Mouse (Mus musculus) forebrain, embryonic 12.5 days (tissue): ENCODE measurements around the gene Rbm42. TPM values are rescaled to one million over a fixed set of nuclear protein-coding genes. Genes with fewer than 3 reads are reported as not detected.

ENCODE experiments used
- ATAC-seq: fragments of 200-750 bp; cut with Nextera tagmentation; 2 replicates; pipeline ENCODE4 v1.8.0; 2017; ENCODE audit warnings: moderate TSS enrichment; ENCODE audit not compliant: low FRiP score
- H3K27ac ChIP-seq: fragments of 300-500 bp; sonication (generic); 2 replicates; pipeline ENCODE4 v1.5.1; 2016; ENCODE audit warnings: mild to moderate bottlenecking
- H3K27me3 ChIP-seq: fragments of 300-500 bp; sonication (generic); 2 replicates; pipeline ENCODE4 v1.6.1; 2016; ENCODE audit warnings: mild to moderate bottlenecking
- H3K36me3 ChIP-seq: fragments of 300-500 bp; sonication (generic); replicated peaks from 2 replicates; pipeline ENCODE4 v1.6.1; 2016; ENCODE audit warnings: mild to moderate bottlenecking
- H3K4me1 ChIP-seq: fragments of 300-500 bp; sonication (generic); 2 replicates; pipeline ENCODE4 v1.6.1; 2016
- H3K4me2 ChIP-seq: fragments of 300-500 bp; sonication (generic); 2 replicates; pipeline ENCODE4 v1.6.1; 2016; ENCODE audit warnings: mild to moderate bottlenecking, moderate library complexity
- H3K4me3 ChIP-seq: fragments of 300-500 bp; sonication (generic); replicated peaks from 2 replicates; pipeline ENCODE4 v1.5.1; 2016; ENCODE audit warnings: mild to moderate bottlenecking
- H3K9ac ChIP-seq: fragments of 300-500 bp; sonication (generic); 2 replicates; pipeline ENCODE4 v1.6.1; 2016; ENCODE audit warnings: mild to moderate bottlenecking
- H3K9me3 ChIP-seq: fragments of 300-500 bp; sonication (generic); 2 replicates; pipeline ENCODE4 v1.6.1; 2016
- WGBS: fragments of 180-500 bp; shearing (Covaris S2); methylation state at CpG from one replicate; pipeline ENCODE4 v1.1.7; 2016; 5-methylcytosine and 5-hydroxymethylcytosine counted together
- polyA plus RNA-seq: library from polyadenylated mRNA; unstranded; fragments of >200 nt; fragmentation: Nextera tagmentation; extraction: Ambion mirVana; gene quantifications from 2 replicates; pipeline ENCODE4 v1.2.1, GENCODE M21; 2016

Rbm42 gene
- polyA plus RNA-seq, 1 experiment from 2014 or later, result 144 TPM

DNA sequence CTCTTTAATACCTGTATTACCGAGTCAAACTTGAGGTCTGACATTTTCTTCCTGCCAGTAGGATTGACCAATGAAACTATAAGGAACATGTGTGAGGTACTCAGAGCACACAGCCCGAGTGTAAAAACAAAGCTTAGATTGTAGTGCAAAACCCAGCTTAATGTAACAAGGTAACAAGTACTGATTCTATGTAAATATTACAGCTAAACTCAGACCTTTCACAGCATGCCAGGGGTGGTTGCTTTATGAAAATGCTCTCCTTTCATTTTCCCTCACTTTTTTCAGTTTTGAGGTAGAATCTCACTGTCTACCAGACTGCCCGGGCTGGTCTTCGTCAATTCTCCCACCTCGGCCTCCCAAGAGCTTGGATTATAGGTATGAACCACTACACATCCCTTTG, 54.0 kb downstream of the Rbm42 start:
- Histone ChIP-seq H3K9me3 (no peaks in the 10 kb centered on the region), H3K4me1 (peaks cover 11% of the 10 kb centered on the region), H3K27ac (no peak overlapping the region), H3K4me2 (no peak overlapping the region), H3K4me3 (no peak overlapping the region), H3K27me3 (no peaks in the 10 kb centered on the region), H3K9ac (no peak overlapping the region), H3K36me3 (no peaks in the 10 kb centered on the region)
- no peak for ATAC-seq
- 86% methylated on average over 5 of the region's 5 CpGs for WGBS

DNA sequence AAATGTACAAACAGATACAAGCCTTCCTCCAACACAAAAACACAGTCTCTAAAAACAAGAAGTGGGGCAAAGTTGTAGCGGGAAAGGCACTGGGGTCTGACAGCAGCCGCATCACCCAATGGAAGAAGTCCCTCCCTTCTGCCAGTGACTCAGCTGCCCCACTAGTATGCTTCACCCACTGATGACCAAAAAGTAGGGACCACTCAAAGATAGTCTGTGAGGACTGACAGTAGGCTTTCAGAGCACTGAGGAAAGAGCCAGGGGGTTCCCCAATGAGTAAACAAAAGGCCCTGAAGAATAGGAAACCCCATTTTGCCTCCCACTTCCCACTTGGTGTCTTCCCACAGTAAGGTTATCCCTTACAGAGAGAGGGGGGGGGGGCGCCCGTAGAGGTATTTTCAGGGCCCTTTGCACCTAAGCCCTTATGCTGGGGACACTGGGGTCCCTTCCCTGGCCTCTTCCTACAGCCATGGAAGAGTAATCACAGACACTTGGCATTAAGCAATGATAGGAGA, 55.5 kb downstream of the Rbm42 start:
- peaks cover 10% of the 10 kb centered on the region for H3K4me1 ChIP-seq
- no peaks in the 10 kb centered on the region for H3K36me3 ChIP-seq
- no peak overlapping the region for H3K4me2 ChIP-seq
- no peak overlapping the region for H3K27ac ChIP-seq
- no peaks in the 10 kb centered on the region for H3K9me3 ChIP-seq
- no peaks in the 10 kb centered on the region for H3K27me3 ChIP-seq
- no peak overlapping the region for H3K9ac ChIP-seq
- H3K4me3 ChIP-seq, result no peak overlapping the region
- WGBS, result 67% methylated on average over 4 of the region's 4 CpGs
- no peak for ATAC-seq

DNA sequence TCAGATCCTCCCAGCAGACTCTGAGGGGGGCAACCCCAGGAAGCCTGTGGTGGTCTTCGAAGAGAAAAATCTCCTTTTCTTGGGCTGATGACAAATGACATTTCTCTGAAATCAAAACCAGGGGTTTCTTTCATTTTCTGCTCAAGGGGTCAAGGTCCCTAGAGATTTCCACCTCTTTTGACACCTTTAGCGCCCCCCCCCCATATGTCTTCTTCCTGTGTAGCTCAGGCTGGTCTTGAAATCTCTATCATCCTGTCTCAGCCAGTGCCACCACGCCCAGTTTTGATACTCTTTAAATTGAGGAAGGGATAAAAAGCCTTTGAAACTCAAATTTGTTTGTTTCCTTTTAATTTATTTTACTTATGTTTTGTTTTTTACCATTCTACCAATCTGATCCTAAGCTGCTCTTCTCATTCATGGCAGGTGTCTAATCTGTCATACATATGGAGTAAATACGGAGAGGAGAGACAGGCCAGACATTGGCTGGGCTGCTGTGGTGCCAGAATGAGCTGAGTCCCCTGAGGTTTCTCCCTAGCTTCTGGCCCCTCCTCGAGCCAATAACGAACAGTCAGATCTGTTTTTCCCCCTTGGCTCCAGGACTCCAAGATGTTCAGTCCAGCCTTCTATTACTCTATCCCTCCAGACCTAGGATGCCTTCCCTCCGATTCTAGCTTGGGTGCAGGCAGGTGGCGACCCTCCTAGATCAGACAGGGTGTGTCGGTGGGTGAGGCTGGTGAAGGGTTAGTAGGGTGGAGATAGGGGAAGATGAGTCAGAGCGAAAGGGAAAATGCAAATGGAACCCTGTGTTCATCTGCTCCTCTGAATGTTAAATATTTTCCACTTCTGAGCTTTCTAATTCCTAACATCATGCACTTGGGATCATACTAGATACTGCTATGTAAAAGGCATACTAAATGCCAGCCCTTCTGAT, 56.3 kb downstream of the Rbm42 start:
- Histone ChIP-seq H3K27me3 (no peaks in the 10 kb centered on the region), H3K9me3 (no peaks in the 10 kb centered on the region), H3K4me1 (peaks cover 8% of the 10 kb centered on the region), H3K27ac (no peak overlapping the region), H3K36me3 (no peaks in the 10 kb centered on the region), H3K4me3 (no peak overlapping the region), H3K9ac (no peak overlapping the region), H3K4me2 (no peak overlapping the region)
- no peak for ATAC-seq
- 81% methylated on average over 10 of the region's 10 CpGs for WGBS

DNA sequence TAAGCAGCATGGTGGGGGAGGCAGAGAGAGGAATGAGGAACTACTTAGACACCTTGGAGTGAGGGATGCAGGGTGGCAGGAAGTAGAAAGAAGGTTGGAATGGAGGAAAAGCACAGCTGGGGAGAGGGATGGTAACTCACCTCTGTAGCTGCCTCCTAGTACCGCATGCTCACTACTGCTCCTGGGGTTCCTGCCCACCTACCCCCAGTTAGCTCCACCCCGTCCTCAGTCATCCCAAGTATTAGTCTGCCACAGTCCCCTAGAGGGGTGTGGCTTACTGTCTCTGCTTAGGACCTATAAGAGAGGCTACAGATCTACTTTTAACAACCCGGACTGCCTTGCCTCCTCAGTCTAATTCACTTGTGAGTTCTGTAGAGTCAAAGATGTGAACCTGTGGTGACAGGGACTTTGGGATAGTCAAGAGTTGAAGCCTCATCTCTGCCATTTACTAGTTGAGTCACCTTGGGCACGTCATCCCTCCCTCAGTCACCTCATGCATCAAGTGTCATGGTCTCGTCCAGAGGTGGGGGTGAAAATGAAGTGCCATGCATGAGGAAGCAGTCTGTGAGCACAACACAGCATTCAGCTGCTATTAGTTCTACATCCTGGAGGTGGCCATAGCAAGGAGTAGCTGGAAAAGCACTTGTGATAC, 57.2 kb downstream of the Rbm42 start:
- H3K4me2 ChIP-seq, result no peak overlapping the region
- no peaks in the 10 kb centered on the region for H3K27me3 ChIP-seq
- no peak overlapping the region for H3K4me3 ChIP-seq
- H3K27ac ChIP-seq, result no peak overlapping the region
- H3K9me3 ChIP-seq, result no peaks in the 10 kb centered on the region
- H3K36me3 ChIP-seq, result no peaks in the 10 kb centered on the region
- peaks cover 8% of the 10 kb centered on the region for H3K4me1 ChIP-seq
- H3K9ac ChIP-seq, result no peak overlapping the region
- WGBS, result 57% methylated on average over 5 of the region's 5 CpGs
- ATAC-seq, result no peak

DNA sequence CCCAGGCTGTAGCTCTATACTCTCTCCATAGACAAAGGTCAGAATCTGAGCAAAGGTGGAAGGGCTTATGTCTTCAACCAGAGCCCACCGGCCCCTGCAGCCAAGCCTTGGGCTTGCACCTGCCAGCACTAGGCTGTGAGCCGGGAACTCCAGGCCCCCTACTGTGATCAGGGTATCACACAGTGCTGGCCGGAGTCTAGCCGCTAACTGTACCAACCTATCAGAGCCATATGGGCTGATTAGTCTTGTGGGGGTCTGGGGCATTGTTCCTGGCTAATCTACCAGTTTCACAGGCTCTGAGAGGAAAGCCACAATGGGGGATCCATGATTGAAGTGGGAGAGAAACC, 58.5 kb downstream of the Rbm42 start:
- ATAC-seq, result no peak
- Histone ChIP-seq H3K4me3 (no peak overlapping the region), H3K27ac (no peak overlapping the region), H3K9ac (no peak overlapping the region), H3K9me3 (no peaks in the 10 kb centered on the region), H3K36me3 (peaks cover 2% of the 10 kb centered on the region), H3K27me3 (no peaks in the 10 kb centered on the region), H3K4me1 (peaks cover 21% of the 10 kb centered on the region), H3K4me2 (no peak overlapping the region)
- WGBS, result 19% methylated on average over 4 of the region's 4 CpGs

Other genes with a start within 250 kb of the Rbm42 start
- 11.3 and 11.7 TPM in 2 replicates for gene Tyrobp, start 236.6 kb downstream of the Rbm42 start, polyA plus RNA-seq
- gene Hcst, start 230.5 kb downstream of the Rbm42 start, polyA plus RNA-seq, result not detected in 2 replicates
- gene Nfkbid, start 228.6 kb downstream of the Rbm42 start, polyA plus RNA-seq, result 0.97 and 1.4 TPM in 2 replicates
- 214 and 237 TPM in 2 replicates for gene Aplp1, start 204.8 kb downstream of the Rbm42 start, polyA plus RNA-seq
- gene Kirrel2, start 192.6 kb downstream of the Rbm42 start, polyA plus RNA-seq, result 1.1 and 1.6 TPM in 2 replicates
- gene Nphs1, start 192.0 kb downstream of the Rbm42 start, polyA plus RNA-seq, result 0.09 and 0.35 TPM in 2 replicates
- gene Prodh2, start 156.7 kb downstream of the Rbm42 start, polyA plus RNA-seq, result not detected in 2 replicates
- 89.4 and 98.9 TPM in 2 replicates for gene Arhgap33, start 115.3 kb downstream of the Rbm42 start, polyA plus RNA-seq
- 7.9 and 8.4 TPM in 2 replicates for gene Hspb6, start 98.1 kb downstream of the Rbm42 start, polyA plus RNA-seq
- gene Proser3, start 98.0 kb downstream of the Rbm42 start, polyA plus RNA-seq, result 16.1 and 18.6 TPM in 2 replicates
- gene Lin37, start 90.5 kb downstream of the Rbm42 start, polyA plus RNA-seq, result 51.7 and 63.1 TPM in 2 replicates
- gene U2af1l4, start 87.0 kb downstream of the Rbm42 start, polyA plus RNA-seq, result 88.1 and 95.7 TPM in 2 replicates
- gene Gm49396, start 87.0 kb downstream of the Rbm42 start, polyA plus RNA-seq, result 24.0 and 24.9 TPM in 2 replicates
- gene Psenen, start 86.7 kb downstream of the Rbm42 start, polyA plus RNA-seq, result 142 and 145 TPM in 2 replicates
- 3.4 and 5.6 TPM in 2 replicates for gene Igflr1, start 84.9 kb downstream of the Rbm42 start, polyA plus RNA-seq
- gene Kmt2b, start 61.6 kb downstream of the Rbm42 start, polyA plus RNA-seq, result 13.0 TPM in 2 replicates
- gene Zbtb32, start 51.4 kb downstream of the Rbm42 start, polyA plus RNA-seq, result 0.32 and 0.46 TPM in 2 replicates
- gene Upk1a, start 37.5 kb downstream of the Rbm42 start, polyA plus RNA-seq, result 0.23 and 0.61 TPM in 2 replicates
- 814 and 871 TPM in 2 replicates for gene Cox6b1, start 24.2 kb downstream of the Rbm42 start, polyA plus RNA-seq
- not detected in 2 replicates for gene Etv2, start 14.5 kb downstream of the Rbm42 start, polyA plus RNA-seq
- gene Haus5, start 14.7 kb upstream of the Rbm42 start, polyA plus RNA-seq, result 63.7 and 64.5 TPM in 2 replicates
- gene Pmis2, start 21.3 kb upstream of the Rbm42 start, polyA plus RNA-seq, result not detected in 2 replicates
- 0.33 TPM in 1 of 2 replicates, not detected in the other for gene 2200002J24Rik, start 48.6 kb upstream of the Rbm42 start, polyA plus RNA-seq
- 1.6 and 1.8 TPM in 2 replicates for gene Atp4a, start 61.9 kb upstream of the Rbm42 start, polyA plus RNA-seq
- 135 and 144 TPM in 2 replicates for gene Tmem147, start 79.2 kb upstream of the Rbm42 start, polyA plus RNA-seq
- 0.49 and 0.69 TPM in 2 replicates for gene Gapdhs, start 93.4 kb upstream of the Rbm42 start, polyA plus RNA-seq
- 1.5 and 2.0 TPM in 2 replicates for gene Sbsn, start 101.2 kb upstream of the Rbm42 start, polyA plus RNA-seq
- gene Dmkn, start 113.4 kb upstream of the Rbm42 start, polyA plus RNA-seq, result not detected in 2 replicates
- gene Krtdap, start 137.6 kb upstream of the Rbm42 start, polyA plus RNA-seq, result not detected in 2 replicates
- not detected in 2 replicates for gene Ffar2, start 173.5 kb upstream of the Rbm42 start, polyA plus RNA-seq
- gene Ffar3, start 205.9 kb upstream of the Rbm42 start, polyA plus RNA-seq, result not detected in 2 replicates
- gene Ffar1, start 211.2 kb upstream of the Rbm42 start, polyA plus RNA-seq, result not detected in 2 replicates
- gene Cd22, start 230.0 kb upstream of the Rbm42 start, polyA plus RNA-seq, result not detected in 2 replicates